Mouse (Mus musculus) small intestine, adult 2 months (tissue): ENCODE data around the gene Cend1. TPM values are rescaled to one million over a fixed set of nuclear protein-coding genes. Genes with fewer than 3 reads are reported as not detected.

Experiments
- H3K27ac ChIP-seq: fragments of 200-500 bp; 2 replicates; pipeline ENCODE4 v1.5.1; 2012; ENCODE audit warnings: low read depth, low read length, control low read depth, inconsistent platforms; ENCODE audit not compliant: insufficient read depth
- H3K27me3 ChIP-seq: fragments of 200-500 bp; 2 replicates; pipeline ENCODE4 v1.6.1; 2012; ENCODE audit warnings: mild to moderate bottlenecking, moderate library complexity, low read length, inconsistent platforms; ENCODE audit not compliant: control insufficient read depth, insufficient read depth
- H3K36me3 ChIP-seq: fragments of 200-500 bp; 2 replicates; pipeline ENCODE4 v1.6.1; 2012; ENCODE audit warnings: mild to moderate bottlenecking, low read length, control low read depth, inconsistent platforms; ENCODE audit not compliant: control insufficient read depth, insufficient read depth
- H3K4me1 ChIP-seq: fragments of 200-500 bp; 2 replicates; pipeline ENCODE4 v1.6.1; 2012; ENCODE audit warnings: low read length, inconsistent platforms, mixed read lengths; ENCODE audit not compliant: control insufficient read depth, insufficient read depth, insufficient read length
- H3K4me3 ChIP-seq: fragments of 200-500 bp; 2 replicates; pipeline ENCODE4 v1.5.1; 2012; ENCODE audit warnings: low read depth, mild to moderate bottlenecking, control low read depth, inconsistent platforms, low read length, moderate library complexity
- CTCF ChIP-seq: fragments of 200-500 bp; IDR thresholded peaks from 2 replicates; pipeline ENCODE4 v1.5.1; 2012; ENCODE audit warnings: low read depth, mild to moderate bottlenecking, control low read depth, inconsistent platforms, low read length, moderate library complexity, mixed read lengths; ENCODE audit not compliant: insufficient replicate concordance, insufficient read length; ENCODE audit errors: extremely low read depth
- POLR2A ChIP-seq: fragments of 200-500 bp; IDR thresholded peaks from 2 replicates; pipeline ENCODE4 v1.6.1; 2012; ENCODE audit warnings: low read depth, mild to moderate bottlenecking, control low read depth, inconsistent platforms, low read length, moderate library complexity
- WGBS: fragments of 180-500 bp; shearing (Covaris S2); methylation state at CpG from one replicate; pipeline ENCODE4 v1.1.7; 2018; 5-methylcytosine and 5-hydroxymethylcytosine counted together
- polyA plus RNA-seq: library from polyadenylated mRNA; depleted of rRNA; stranded (reverse); fragments of >200 nt; gene quantifications from 2 replicates; pipeline ENCODE4 v1.2.3, GENCODE M21; 2012

Cend1 gene
- polyA plus RNA-seq, 1 experiment: 1.0 TPM

GRCm38 (mm10) chr7:141420030-141420702 is 9.1 kb downstream of the Cend1 start:
- TF ChIP-seq POLR2A (no peak), CTCF (no peak)
- Histone ChIP-seq H3K27ac (peak overlapping the region; percentile 65), H3K36me3 (no peaks in the 10 kb centered on the region), H3K27me3 (no peaks in the 10 kb centered on the region), H3K4me1 (peaks cover 16% of the 10 kb centered on the region; the same call in 1 of the 2 replicates), H3K4me3 (no peak overlapping the region)
- WGBS: 30% methylated on average over 9 of the region's 9 CpGs

DNA sequence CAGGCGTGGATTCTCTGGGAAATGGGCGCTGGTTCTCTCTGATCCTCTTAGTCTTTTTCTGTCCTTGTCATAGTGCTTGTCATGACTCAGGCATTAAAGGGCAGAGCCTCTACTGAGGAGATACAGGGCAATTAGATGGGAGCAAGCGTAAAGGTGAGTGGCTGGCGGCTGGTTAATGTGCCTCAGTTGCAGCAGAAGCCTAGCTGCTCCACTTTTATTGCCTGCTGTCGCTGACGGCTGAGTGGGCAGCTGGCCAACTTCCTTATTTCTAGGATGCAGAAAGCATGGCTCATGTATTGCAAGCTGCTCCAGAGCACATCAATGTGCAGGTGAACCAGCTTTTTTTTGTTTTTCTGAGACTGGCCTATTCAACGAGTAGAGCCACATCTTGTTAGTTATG is 10.3 kb downstream of the Cend1 start:
- TF ChIP-seq POLR2A (no peak), CTCF (no peak)
- peaks cover 18% of the 10 kb centered on the region; the same call in 1 of the 2 replicates for H3K4me1 ChIP-seq
- H3K27ac ChIP-seq: peak overlapping the region; percentile 91
- H3K36me3 ChIP-seq: no peaks in the 10 kb centered on the region
- H3K27me3 ChIP-seq: no peaks in the 10 kb centered on the region
- WGBS: 17% methylated on average over 7 of the region's 7 CpGs
- H3K4me3 ChIP-seq: no peak overlapping the region

GRCm38 (mm10) chr7:141417731-141418681 is 11.3 kb downstream of the Cend1 start:
- WGBS: 84% methylated on average over 8 of the region's 8 CpGs
- peaks cover 18% of the 10 kb centered on the region; the same call in 1 of the 2 replicates for H3K4me1 ChIP-seq
- no peak overlapping the region for H3K4me3 ChIP-seq
- no peak for TF ChIP-seq POLR2A
- TF ChIP-seq CTCF: peak; percentile 24; the same call in 1 of the 2 replicates
- H3K27me3 ChIP-seq: no peaks in the 10 kb centered on the region
- peak overlapping the region; percentile 91 for H3K27ac ChIP-seq
- H3K36me3 ChIP-seq: no peaks in the 10 kb centered on the region

DNA sequence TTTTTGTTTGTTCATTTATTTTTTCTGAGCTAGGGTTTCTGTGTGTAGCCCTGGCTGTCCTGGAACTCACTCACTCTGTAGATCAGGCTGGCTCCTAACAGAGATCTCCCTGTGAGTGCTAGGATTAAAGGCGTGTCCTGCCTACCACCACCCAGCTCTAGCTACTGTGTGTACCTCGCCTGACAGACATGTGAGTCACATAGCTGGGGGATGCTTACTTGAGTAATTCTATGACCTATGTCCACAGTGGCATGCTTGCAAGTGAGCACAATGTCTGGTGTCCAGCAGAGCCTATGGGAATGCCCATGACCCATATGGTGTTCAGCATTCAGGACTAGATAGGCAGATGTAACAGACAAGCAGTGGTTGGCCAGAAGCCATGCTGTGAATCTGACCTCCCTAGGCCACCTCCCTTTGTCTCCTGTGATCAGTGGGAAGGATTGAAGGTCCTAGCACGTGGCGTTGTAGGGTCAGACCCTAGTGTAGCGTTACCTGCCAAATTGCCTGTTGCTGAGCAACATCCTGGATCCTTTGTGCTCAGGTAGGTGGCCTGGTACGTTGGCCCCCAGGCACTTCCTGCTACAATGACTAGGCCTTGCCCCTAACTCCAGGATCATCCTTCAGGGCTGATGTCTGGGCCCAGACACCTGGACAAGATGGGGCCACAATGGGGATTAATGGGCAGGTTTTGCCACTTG is 13.0 kb downstream of the Cend1 start:
- Histone ChIP-seq H3K27me3 (no peaks in the 10 kb centered on the region), H3K27ac (0 out of 2 replicates have a peak overlapping the region, but pooled peaks have one; percentile 1), H3K4me1 (peaks cover 18% of the 10 kb centered on the region; the same call in 1 of the 2 replicates), H3K4me3 (no peak overlapping the region), H3K36me3 (0 out of 2 replicates have a peak, but pooled peaks cover 2% of the 10 kb centered on the region)
- 84% methylated on average over 6 of the region's 6 CpGs for WGBS
- TF ChIP-seq CTCF (no peak), POLR2A (no peak)

DNA sequence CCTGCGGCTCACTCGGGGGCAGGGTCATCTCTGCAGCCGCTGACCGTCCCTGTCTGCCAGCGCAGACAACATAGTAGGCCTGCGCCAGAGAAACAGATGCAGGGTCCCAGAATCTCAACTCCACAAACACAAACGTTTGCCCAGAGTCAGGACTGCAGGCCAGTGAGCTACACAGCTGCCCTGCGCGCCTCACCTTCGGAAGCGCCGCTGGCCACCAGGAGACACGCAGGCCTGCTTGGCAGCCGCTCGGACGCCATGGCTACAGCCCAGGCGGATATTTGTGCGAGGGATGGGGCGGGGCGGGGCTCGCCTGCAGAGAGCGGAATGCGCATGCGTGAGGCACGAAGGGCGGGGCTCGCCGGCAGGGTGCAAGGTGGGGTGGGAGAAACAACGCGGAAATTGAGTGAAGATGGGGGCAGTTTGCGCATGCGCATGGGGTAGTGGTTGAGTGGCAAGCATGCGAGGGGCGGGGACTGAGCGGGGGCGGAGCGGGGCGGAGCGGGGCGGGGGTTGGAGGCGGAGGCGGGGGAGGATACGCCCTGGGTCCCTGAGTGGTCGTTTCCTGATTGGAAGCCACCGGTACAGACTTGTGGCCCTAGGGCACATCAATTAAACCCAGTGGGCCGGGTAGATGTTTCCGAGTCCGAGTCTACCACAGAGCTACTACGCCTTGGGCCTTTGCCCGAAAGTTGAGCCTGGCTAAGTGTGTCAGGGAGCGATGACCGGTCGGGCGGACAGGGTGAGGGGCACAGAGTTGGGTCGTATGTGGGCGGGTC is 15.3 kb downstream of the Cend1 start, which contains the start of gene Gatd1:
TSS of gene Gatd1 (minus strand) at position 328 of the 776 bp plus-strand sequence.
- 1% methylated on average over 56 of the region's 56 CpGs for WGBS
- TF ChIP-seq CTCF (no peak), POLR2A (peak; percentile 86)
- H3K27me3 ChIP-seq: no peaks in the 10 kb centered on the region
- H3K4me1 ChIP-seq: peaks cover 18% of the 10 kb centered on the region
- H3K27ac ChIP-seq: peak within 1 kb of the TSS; percentile 96
- peak within 1 kb of the TSS; percentile 92 for H3K4me3 ChIP-seq
- H3K36me3 ChIP-seq: peaks cover 5% of the 10 kb centered on the region

GRCm38 (mm10) chr7:141413331-141413730 is 16.0 kb downstream of the Cend1 start:
- no peak for TF ChIP-seq CTCF
- no peak for TF ChIP-seq POLR2A
- H3K27ac ChIP-seq: peak overlapping the region; percentile 69
- WGBS: 4% methylated on average over 16 of the region's 16 CpGs

More at GRCm38 (mm10) chr7:141413331-141413730, 16.0 kb downstream of the Cend1 start:
- H3K4me1 ChIP-seq: peaks cover 15% of the 10 kb centered on the region
- no peaks in the 10 kb centered on the region for H3K27me3 ChIP-seq
- peak overlapping the region; percentile 75 for H3K4me3 ChIP-seq
- peaks cover 5% of the 10 kb centered on the region for H3K36me3 ChIP-seq
